Mouse (Mus musculus) MEL (cell line): ENCODE measurements around the gene Nkain2.

Experiments
- BHLHE40 ChIP-seq: IDR thresholded peaks from 2 replicates; pipeline ENCODE4 v1.6.1; 2012; ENCODE audit warnings: low read depth, mild to moderate bottlenecking, inconsistent platforms, low read length, improper control_type of control experiment, borderline replicate concordance
- CTCF ChIP-seq, 3 experiments: IDR thresholded peaks in 2 of 3; conservative IDR thresholded peaks in 1 of 3; 2 replicates each; pipeline ENCODE4 v1.5.1; 2011 to 2012; ENCODE audit warnings: low read length in 3 of 3, low read depth in 2 of 3, mild to moderate bottlenecking in 2 of 3, improper control_type of control experiment in 1 of 3, inconsistent platforms in 1 of 3, mixed read lengths in 1 of 3, moderate library complexity in 1 of 3; ENCODE audit not compliant: control insufficient read depth in 1 of 3, insufficient read depth in 1 of 3, poor library complexity in 1 of 3, severe bottlenecking in 1 of 3
- EP300 ChIP-seq, 2 experiments: IDR thresholded peaks; 2 replicates each; pipeline ENCODE4 v1.6.1; 2011; ENCODE audit warnings: improper control_type of control experiment in 2 of 2, low read length in 2 of 2, low read depth in 1 of 2, mild to moderate bottlenecking in 1 of 2
- GATA1 ChIP-seq: IDR thresholded peaks from 2 replicates; pipeline ENCODE4 v1.6.1; 2011; ENCODE audit warnings: low read depth, low read length, improper control_type of control experiment
- POLR2A ChIP-seq, 2 experiments: IDR thresholded peaks; 2 replicates each; pipeline ENCODE4 v1.6.1; 2011 to 2012; ENCODE audit warnings: low read length in 2 of 2, mild to moderate bottlenecking in 2 of 2, control low read depth in 1 of 2, improper control_type of control experiment in 1 of 2, low read depth in 1 of 2, moderate library complexity in 1 of 2; ENCODE audit not compliant: control insufficient read depth in 1 of 2, insufficient read depth in 1 of 2, poor library complexity in 1 of 2
- POLR2AphosphoS5 ChIP-seq: IDR thresholded peaks from 2 replicates; pipeline ENCODE4 v1.6.1; 2012; ENCODE audit warnings: low read depth, borderline replicate concordance, mild to moderate bottlenecking, inconsistent platforms, low read length, moderate library complexity, mixed read lengths
- ZC3H11A ChIP-seq: IDR thresholded peaks from 2 replicates; pipeline ENCODE4 v1.6.1; 2012; ENCODE audit warnings: low read depth, mild to moderate bottlenecking, inconsistent platforms, low read length, improper control_type of control experiment

- no peak for TF ChIP-seq POLR2A (IDR thresholded peaks at IDR 0.05; ENCODE audit: control insufficient read depth in 1 of 2, insufficient read depth in 1 of 2, low read depth in 1 of 2, low read length in 2 of 2, poor library complexity in 1 of 2)
- TF ChIP-seq CTCF (IDR thresholded peaks at IDR 0.05 in 2 of 3, conservative IDR thresholded peaks at IDR 0.05 in 1 of 3; ENCODE audit: control insufficient read depth in 1 of 3, insufficient read depth in 1 of 3, low read depth in 2 of 3, low read length in 3 of 3, poor library complexity in 1 of 3, severe bottlenecking in 1 of 3), result no peak
- TF ChIP-seq EP300 (IDR thresholded peaks at IDR 0.05; ENCODE audit: low read depth in 1 of 2, low read length in 2 of 2), result no peak
- TF ChIP-seq GATA1, result no peak
- no peak for TF ChIP-seq BHLHE40
- no peak for TF ChIP-seq POLR2AphosphoS5
- no peak for TF ChIP-seq ZC3H11A
Measured at GRCm38 (mm10) chr10:32594998-32595397, 295.3 kb downstream of the Nkain2 start.
